Mouse (Mus musculus) neural tube, embryonic 14.5 days (tissue): ENCODE measurements around the gene Ppp3ca. TPM values are rescaled to one million over a fixed set of nuclear protein-coding genes. Genes with fewer than 3 reads are reported as not detected.
A peak's percentile ranks its signal among the peaks of the same experiment; 100 is the strongest.

ENCODE experiments used
- ATAC-seq: fragments of 200-750 bp; cut with Nextera tagmentation; 2 replicates; pipeline ENCODE4 v1.8.0; 2017; ENCODE audit warnings: low read depth, mild to moderate bottlenecking, moderate TSS enrichment, moderate library complexity
- H3K27ac ChIP-seq: fragments of 300-500 bp; sonication (generic); 2 replicates; pipeline ENCODE4 v1.5.1; 2014; ENCODE audit warnings: low read depth, mild to moderate bottlenecking, control low read depth, low read length, moderate library complexity, mixed read lengths
- H3K27me3 ChIP-seq: fragments of 300-500 bp; sonication (generic); 2 replicates; pipeline ENCODE4 v1.6.1; 2014; ENCODE audit warnings: low read length; ENCODE audit not compliant: control insufficient read depth, insufficient read depth
- H3K36me3 ChIP-seq: fragments of 300-500 bp; sonication (generic); 2 replicates; pipeline ENCODE4 v1.6.1; 2014; ENCODE audit warnings: low read length, mixed read lengths; ENCODE audit not compliant: control insufficient read depth, insufficient read depth
- H3K4me1 ChIP-seq: fragments of 300-500 bp; sonication (generic); 2 replicates; pipeline ENCODE4 v1.6.1; 2014; ENCODE audit warnings: low read length; ENCODE audit not compliant: control insufficient read depth, insufficient read depth
- H3K4me2 ChIP-seq: fragments of 300-500 bp; sonication (generic); 2 replicates; pipeline ENCODE4 v1.6.1; 2014; ENCODE audit warnings: mild to moderate bottlenecking, low read depth, low read length, control low read depth
- H3K4me3 ChIP-seq: fragments of 300-500 bp; sonication (generic); 2 replicates; pipeline ENCODE4 v1.5.1; 2014; ENCODE audit warnings: low read depth, low read length, control low read depth, mixed read lengths
- H3K9ac ChIP-seq: fragments of 300-500 bp; sonication (generic); replicated peaks from 2 replicates; pipeline ENCODE4 v1.6.1; 2014; ENCODE audit warnings: low read depth, mild to moderate bottlenecking, control low read depth, low read length, mixed read lengths
- H3K9me3 ChIP-seq: fragments of 300-500 bp; sonication (generic); 2 replicates; pipeline ENCODE4 v1.6.1; 2016; ENCODE audit warnings: low read length; ENCODE audit not compliant: control insufficient read depth
- WGBS: fragments of 180-500 bp; shearing (Covaris S2); extraction: QIAGEN DNeasy Blood & Tissue Kit; methylation state at CpG from one replicate; pipeline ENCODE4 v1.1.7; 2014; 5-methylcytosine and 5-hydroxymethylcytosine counted together
- polyA plus RNA-seq: library from polyadenylated mRNA; unstranded; fragments of >200 nt; fragmentation: Nextera tagmentation; extraction: Ambion mirVana; gene quantifications from 2 replicates; pipeline ENCODE4 v1.2.1, GENCODE M21; 2014

Gene Ppp3ca
- polyA plus RNA-seq, 1 experiment from 2014 or later, result 215 TPM

DNA sequence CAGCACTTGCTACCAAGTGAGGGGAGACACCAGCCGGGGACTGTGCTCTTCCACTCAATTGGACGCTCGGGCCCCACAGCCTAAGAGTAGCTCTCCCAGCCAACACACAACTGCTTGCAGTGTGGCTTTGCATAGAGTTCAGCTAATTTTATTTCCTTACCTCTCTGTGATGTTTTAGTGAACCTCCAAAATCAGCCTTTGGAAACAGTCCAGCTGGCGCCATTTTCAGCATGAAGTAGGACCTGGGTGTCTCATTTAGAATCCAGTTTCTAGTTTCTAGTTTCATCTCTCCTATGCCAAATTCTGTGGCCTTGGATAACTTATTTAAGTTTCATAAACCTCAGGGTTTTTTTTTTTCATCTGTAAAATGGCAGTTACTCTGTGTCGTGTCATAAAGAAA lies 296.9 kb downstream of the Ppp3ca start:
- 94% methylated on average over 5 of the region's 5 CpGs for WGBS
- Histone ChIP-seq H3K4me1 (no peaks in the 10 kb centered on the region), H3K27me3 (no peaks in the 10 kb centered on the region), H3K9me3 (no peaks in the 10 kb centered on the region), H3K4me2 (no peak overlapping the region), H3K27ac (no peak overlapping the region), H3K9ac (no peak overlapping the region), H3K36me3 (no peaks in the 10 kb centered on the region), H3K4me3 (no peak overlapping the region)
- ATAC-seq, result no peak

DNA sequence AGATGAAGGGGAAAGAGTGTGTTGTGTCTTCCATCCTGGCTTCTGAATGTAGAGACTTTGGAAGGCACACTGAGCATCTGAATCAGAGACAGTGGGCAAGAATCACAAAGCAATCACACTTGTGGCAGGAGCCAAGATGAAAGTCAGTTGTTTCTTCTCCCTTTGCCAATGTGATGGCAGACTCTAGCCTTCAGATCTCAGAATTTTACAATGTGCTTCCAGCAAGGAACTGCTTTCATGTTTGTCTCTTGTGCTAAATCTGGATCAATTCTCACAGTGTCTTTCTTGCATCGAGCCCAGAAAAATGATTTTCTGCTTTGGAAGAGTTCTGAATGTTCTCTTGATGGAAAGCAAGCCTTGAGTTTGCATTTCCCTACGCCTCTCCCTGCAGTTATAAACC lies 297.6 kb downstream of the Ppp3ca start:
- Histone ChIP-seq H3K4me2 (no peak overlapping the region), H3K9me3 (no peaks in the 10 kb centered on the region), H3K4me3 (no peak overlapping the region), H3K4me1 (no peaks in the 10 kb centered on the region), H3K9ac (no peak overlapping the region), H3K27ac (no peak overlapping the region), H3K27me3 (no peaks in the 10 kb centered on the region), H3K36me3 (no peaks in the 10 kb centered on the region)
- no peak for ATAC-seq
- WGBS, result 88% methylated on average over 2 of the region's 2 CpGs

DNA sequence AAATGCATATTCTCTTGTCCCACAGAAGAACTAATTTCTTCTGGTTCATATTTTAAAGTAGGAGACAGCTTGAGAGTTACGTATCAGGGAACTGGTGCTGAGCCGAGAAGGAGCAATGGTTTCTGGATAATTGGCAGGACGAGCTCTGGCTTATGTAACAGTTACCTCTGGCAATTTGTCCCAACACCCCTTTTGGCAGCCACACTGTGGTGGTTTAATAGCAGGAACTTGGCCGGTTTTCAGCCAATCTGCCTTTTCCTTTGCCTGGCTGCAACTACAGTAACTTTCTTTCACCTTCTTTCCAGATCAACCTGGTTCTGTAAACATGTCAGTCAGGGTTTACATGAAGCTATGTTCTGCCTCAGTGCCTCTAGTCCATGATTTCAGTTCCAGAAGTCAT lies 299.9 kb downstream of the Ppp3ca start:
- H3K9ac ChIP-seq, result no peak overlapping the region
- no peaks in the 10 kb centered on the region for H3K36me3 ChIP-seq
- no peak for ATAC-seq
- H3K4me2 ChIP-seq, result no peak overlapping the region
- WGBS, result 69% methylated on average over 4 of the region's 4 CpGs
- H3K9me3 ChIP-seq, result no peaks in the 10 kb centered on the region
- no peak overlapping the region for H3K4me3 ChIP-seq
- H3K4me1 ChIP-seq, result no peaks in the 10 kb centered on the region
- no peaks in the 10 kb centered on the region for H3K27me3 ChIP-seq
- H3K27ac ChIP-seq, result no peak overlapping the region

DNA sequence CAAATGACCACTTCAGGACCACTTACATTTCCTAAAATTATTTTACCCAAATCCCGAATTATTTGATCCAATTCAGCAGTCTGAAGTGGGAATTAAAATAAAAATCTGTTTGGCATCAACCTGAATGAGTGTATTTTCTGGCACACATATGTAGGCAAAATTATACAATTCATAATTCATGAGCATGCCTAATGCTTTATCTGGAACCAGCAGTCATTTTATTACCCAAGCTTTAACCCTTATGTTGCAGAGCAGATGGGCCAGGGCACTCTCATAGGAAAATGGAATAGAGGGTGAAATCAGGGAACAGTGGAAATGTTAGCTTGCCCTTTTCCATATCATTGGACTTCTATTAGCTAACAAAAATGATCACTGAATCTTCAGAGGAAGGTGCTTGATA lies 307.9 kb downstream of the Ppp3ca start:
- peak; percentile 61; the same call in 1 of the 2 replicates for ATAC-seq
- no peak overlapping the region for H3K4me2 ChIP-seq
- no peaks in the 10 kb centered on the region for H3K4me1 ChIP-seq
- no peak overlapping the region for H3K27ac ChIP-seq
- 65% methylated on average over 1 of the region's 1 CpGs for WGBS
- H3K4me3 ChIP-seq, result no peak overlapping the region
- H3K9me3 ChIP-seq, result no peaks in the 10 kb centered on the region
- H3K36me3 ChIP-seq, result no peaks in the 10 kb centered on the region
- H3K27me3 ChIP-seq, result no peaks in the 10 kb centered on the region
- no peak overlapping the region for H3K9ac ChIP-seq

DNA sequence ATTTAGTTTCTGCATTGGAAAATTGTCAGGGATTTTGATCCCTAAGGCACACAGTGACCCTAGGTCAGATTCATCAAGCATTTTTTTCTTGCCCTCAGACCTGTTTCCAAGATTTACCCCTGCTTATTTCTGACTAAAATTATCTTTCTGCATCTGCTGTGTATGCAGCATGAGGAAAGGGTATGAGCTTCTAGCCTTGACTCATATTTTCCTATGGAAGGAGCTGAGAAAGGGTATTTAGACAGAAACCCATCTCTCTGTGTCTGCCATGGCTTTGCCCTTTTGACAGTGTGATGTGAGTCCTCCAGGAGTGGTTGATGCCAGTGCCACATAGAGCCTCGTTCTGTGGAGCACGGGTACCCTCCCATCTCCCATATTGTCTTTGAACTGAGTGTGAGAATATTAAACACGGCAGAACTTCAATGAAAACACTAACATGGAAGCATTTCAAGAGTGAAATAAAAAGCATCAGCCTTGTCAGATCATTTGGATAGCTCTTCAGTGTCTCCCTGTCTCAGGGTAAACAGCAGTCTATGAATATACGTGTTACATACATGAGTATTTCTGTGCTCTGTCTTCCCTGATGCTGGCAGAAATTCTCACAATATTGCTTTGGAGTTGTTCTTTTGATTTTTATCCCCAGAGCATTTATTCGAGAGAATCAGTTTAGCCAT lies 311.1 kb downstream of the Ppp3ca start:
- no peaks in the 10 kb centered on the region for H3K9me3 ChIP-seq
- H3K4me1 ChIP-seq, result no peaks in the 10 kb centered on the region
- ATAC-seq, result no peak
- no peak overlapping the region for H3K4me2 ChIP-seq
- no peaks in the 10 kb centered on the region for H3K27me3 ChIP-seq
- no peak overlapping the region for H3K27ac ChIP-seq
- 88% methylated on average over 5 of the region's 5 CpGs for WGBS
- no peak overlapping the region for H3K4me3 ChIP-seq
- H3K36me3 ChIP-seq, result no peaks in the 10 kb centered on the region
- no peak overlapping the region for H3K9ac ChIP-seq

DNA sequence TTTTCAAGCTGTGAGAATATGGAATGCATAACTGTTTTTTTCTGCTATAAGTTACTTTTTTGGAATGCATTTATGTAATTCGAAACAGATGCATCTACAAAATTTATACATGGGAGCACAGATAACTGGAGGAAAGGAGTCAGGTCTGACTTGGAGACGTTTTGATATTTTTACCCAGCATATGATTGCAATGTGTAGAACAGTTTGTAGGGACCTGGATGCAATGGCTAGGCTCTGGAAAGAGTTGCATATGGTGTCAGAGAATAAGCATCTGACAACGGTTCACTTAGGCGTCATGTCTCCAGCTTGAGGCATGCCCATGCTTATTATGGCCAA lies 311.6 kb downstream of the Ppp3ca start:
- no peaks in the 10 kb centered on the region for H3K9me3 ChIP-seq
- 92% methylated on average over 4 of the region's 4 CpGs for WGBS
- H3K4me3 ChIP-seq, result no peak overlapping the region
- no peak overlapping the region for H3K4me2 ChIP-seq
- H3K36me3 ChIP-seq, result no peaks in the 10 kb centered on the region
- no peak overlapping the region for H3K27ac ChIP-seq
- no peak for ATAC-seq
- no peaks in the 10 kb centered on the region for H3K4me1 ChIP-seq
- H3K9ac ChIP-seq, result no peak overlapping the region
- no peaks in the 10 kb centered on the region for H3K27me3 ChIP-seq

DNA sequence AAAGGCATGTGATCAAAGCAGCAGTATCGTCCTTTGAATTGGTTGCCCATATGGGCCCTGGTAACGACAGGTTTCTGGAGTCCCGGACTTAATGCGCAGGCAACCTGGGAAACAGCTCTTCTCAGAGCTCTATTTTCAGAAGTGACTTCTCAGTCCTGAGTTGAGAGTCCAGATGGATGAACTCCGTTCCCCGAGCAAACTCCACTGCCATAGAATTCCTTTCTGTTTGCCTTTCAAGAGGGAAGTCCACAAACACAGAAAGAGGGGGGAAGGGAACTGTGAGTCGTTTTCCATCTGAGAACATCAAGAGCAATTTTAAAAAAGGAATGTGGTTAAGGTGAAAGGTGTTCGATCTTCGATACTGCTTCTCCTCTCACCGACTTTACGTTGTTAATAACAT lies 312.1 kb downstream of the Ppp3ca start:
- Histone ChIP-seq H3K4me2 (no peak overlapping the region), H3K27ac (no peak overlapping the region), H3K27me3 (no peaks in the 10 kb centered on the region), H3K9ac (no peak overlapping the region), H3K9me3 (no peaks in the 10 kb centered on the region), H3K36me3 (no peaks in the 10 kb centered on the region), H3K4me3 (no peak overlapping the region), H3K4me1 (no peaks in the 10 kb centered on the region)
- no peak for ATAC-seq
- WGBS, result 90% methylated on average over 11 of the region's 11 CpGs

DNA sequence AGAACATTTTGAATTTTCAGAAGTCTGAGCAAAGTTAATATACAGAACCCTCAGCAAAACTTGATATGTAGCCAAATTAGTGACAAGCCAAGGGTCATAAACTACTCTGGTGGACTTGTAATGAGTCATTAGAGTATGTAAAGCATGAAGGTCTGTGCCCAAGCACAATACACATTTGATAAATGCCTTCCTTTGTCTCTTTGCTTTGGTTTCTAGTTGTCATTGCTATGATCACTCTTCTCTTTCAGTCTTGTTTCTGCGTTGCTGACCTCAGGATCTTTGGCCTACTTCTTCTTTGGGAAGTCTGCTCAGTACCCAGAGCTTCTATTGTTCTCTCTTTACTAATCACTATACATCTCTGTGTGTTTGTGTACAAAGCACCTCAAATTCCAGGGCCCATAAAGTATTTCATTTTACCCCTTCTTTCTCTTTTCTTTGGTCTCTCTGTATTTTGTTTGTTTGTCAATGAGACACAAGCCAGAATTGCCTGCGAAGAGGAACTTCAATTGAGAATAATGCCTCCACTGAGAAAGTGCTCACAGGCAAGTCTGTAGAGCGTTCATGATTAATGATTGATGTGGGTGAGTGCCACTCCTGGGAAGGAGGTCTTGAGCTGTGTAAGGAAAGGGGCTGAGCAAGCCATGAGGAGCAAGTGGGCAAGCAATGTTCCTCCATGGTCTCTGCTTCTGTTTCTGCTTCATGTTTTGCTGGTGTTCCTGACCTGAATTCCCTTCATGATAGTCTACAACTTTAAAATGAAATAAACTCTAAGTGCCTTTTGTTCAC lies 316.4 kb downstream of the Ppp3ca start:
- Histone ChIP-seq H3K4me1 (no peaks in the 10 kb centered on the region), H3K27me3 (no peaks in the 10 kb centered on the region), H3K9ac (no peak overlapping the region), H3K27ac (no peak overlapping the region), H3K9me3 (no peaks in the 10 kb centered on the region), H3K36me3 (no peaks in the 10 kb centered on the region), H3K4me2 (no peak overlapping the region), H3K4me3 (no peak overlapping the region)
- no peak for ATAC-seq
- WGBS, result 15% methylated on average over 3 of the region's 3 CpGs
